Mouse (Mus musculus) embryonic facial prominence, embryonic 15.5 days (tissue): ENCODE measurements around the gene Bex4. TPM values are rescaled to one million over a fixed set of nuclear protein-coding genes. Genes with fewer than 3 reads are reported as not detected.

Experiments
- microRNA-seq: library from miRNA; unstranded; fragments of <30 nt; microRNA quantifications from one replicate; pipeline ENCODE4, GENCODE M21; 2016; ENCODE audit warnings: borderline number of aligned reads
- polyA plus RNA-seq: library from polyadenylated mRNA; unstranded; fragments of >200 nt; fragmentation: Nextera tagmentation; extraction: Ambion mirVana; gene quantifications from 2 replicates; pipeline ENCODE4 v1.2.1, GENCODE M21; 2015

Bex4 gene
- polyA plus RNA-seq, 1 experiment from 2014 or later = 35.7 TPM

Small RNA genes lying within 50 kb of the gene (microRNA-seq; reads per million reads assigned to microRNA genes)
- gene Mir6383 = not detected

Other genes with a start within 250 kb of the Bex4 start
- gene Arxes2, start 145.2 kb upstream of the Bex4 start, polyA plus RNA-seq = 50.3 and 54.0 TPM in 2 replicates
- gene Arxes1, start 105.6 kb upstream of the Bex4 start, polyA plus RNA-seq = 24.4 and 26.5 TPM in 2 replicates
- gene Bex2, start 70.8 kb upstream of the Bex4 start, polyA plus RNA-seq = 58.8 and 64.6 TPM in 2 replicates
- not detected in 2 replicates for gene Nxf3, start 53.7 kb upstream of the Bex4 start, polyA plus RNA-seq
- 189 and 202 TPM in 2 replicates for gene Tceal8, start 33.3 kb downstream of the Bex4 start, polyA plus RNA-seq
- gene Tceal5, start 64.9 kb downstream of the Bex4 start, polyA plus RNA-seq = 12.9 and 13.1 TPM in 2 replicates
- 121 and 154 TPM in 2 replicates for gene Tceal7, start 75.8 kb downstream of the Bex4 start, polyA plus RNA-seq
- gene Bex1, start 76.5 kb downstream of the Bex4 start, polyA plus RNA-seq = 112 and 134 TPM in 2 replicates
- gene Tceal9, start 106.1 kb downstream of the Bex4 start, polyA plus RNA-seq = 520 and 545 TPM in 2 replicates
- gene Bex3, start 131.3 kb downstream of the Bex4 start, polyA plus RNA-seq = 387 and 393 TPM in 2 replicates